Mouse (Mus musculus): Measurements from ENCODE around the gene Ppp1r9b.
"Not testable (repeated sequence)": the region's sequence is repeated elsewhere in the genome, so short reads cannot be mapped to it uniquely, and the experiment has no call there.

GRCm38 (mm10) chr11:94969709-94970108, 21.1 kb upstream of the Ppp1r9b start:
- not testable (repeated sequence) for TF ChIP-seq CTCF (IDR thresholded peaks at IDR 0.05; ENCODE audit: borderline replicate concordance, control insufficient read depth, extremely low read depth, insufficient read depth, low read length, poor library complexity); POLR2A (IDR thresholded peaks at IDR 0.05; ENCODE audit: control insufficient read depth, extremely low read depth, insufficient read depth, low read length, poor library complexity)
